Mouse (Mus musculus) megakaryocyte, embryonic 14.5 days (primary cell): ENCODE data around the gene Eid1. TPM values are rescaled to one million over a fixed set of nuclear protein-coding genes. Genes with fewer than 3 reads are reported as not detected.

Source experiments
- H3K27me3 ChIP-seq: replicated peaks from 2 replicates; pipeline ENCODE3; 2012; ENCODE audit warnings: inconsistent platforms
- H3K36me3 ChIP-seq: replicated peaks from 2 replicates; pipeline ENCODE3; 2012; ENCODE audit warnings: low read length, inconsistent platforms, mixed read lengths
- H3K4me1 ChIP-seq: 2 replicates; pipeline ENCODE4 v1.6.1; 2012; ENCODE audit warnings: inconsistent platforms
- H3K4me3 ChIP-seq: replicated peaks from 2 replicates; pipeline ENCODE3; 2012; ENCODE audit warnings: moderate library complexity, mild to moderate bottlenecking, inconsistent platforms
- H3K9me3 ChIP-seq: 2 replicates; pipeline ENCODE4 v1.6.1; 2012; ENCODE audit warnings: inconsistent platforms
- FLI1 ChIP-seq: IDR thresholded peaks from 2 replicates; pipeline ENCODE4 v1.6.1; 2012; ENCODE audit warnings: low read length, inconsistent platforms, mixed read lengths
- GATA1 ChIP-seq: IDR thresholded peaks from 3 replicates; pipeline ENCODE4 v1.6.1; 2012; ENCODE audit warnings: mixed read lengths, low read length, inconsistent platforms, borderline replicate concordance
- polyA plus RNA-seq: library from polyadenylated mRNA; stranded (reverse); fragments of >175 nt; gene quantifications from 2 replicates; pipeline ENCODE4 v1.2.3, GENCODE M21; 2012; ENCODE audit warnings: low replicate concordance; ENCODE audit not compliant: insufficient read depth

The Eid1 gene
- polyA plus RNA-seq, 1 experiment: 37.5 TPM

GRCm38 (mm10) chr2:125692010-125692409 is 19.1 kb downstream of the Eid1 start:
- Histone ChIP-seq H3K4me1 (peaks cover 9% of the 10 kb centered on the region), H3K36me3 (no peaks in the 10 kb centered on the region), H3K27me3 (peaks cover 18% of the 10 kb centered on the region), H3K4me3 (no peak overlapping the region), H3K9me3 (peaks cover 11% of the 10 kb centered on the region)
- TF ChIP-seq FLI1 (no peak), GATA1 (no peak)

GRCm38 (mm10) chr2:125694798-125695197 is 21.9 kb downstream of the Eid1 start:
- Histone ChIP-seq H3K4me1 (peaks cover 9% of the 10 kb centered on the region), H3K4me3 (no peak overlapping the region), H3K27me3 (peaks cover 25% of the 10 kb centered on the region), H3K9me3 (peaks cover 7% of the 10 kb centered on the region), H3K36me3 (no peaks in the 10 kb centered on the region)
- TF ChIP-seq FLI1 (no peak), GATA1 (no peak)

- Histone ChIP-seq H3K4me1 (peaks cover 4% of the 10 kb centered on the region; the same call in 1 of the 2 replicates), H3K4me3 (no peak overlapping the region), H3K27me3 (peaks cover 25% of the 10 kb centered on the region), H3K36me3 (no peaks in the 10 kb centered on the region), H3K9me3 (peaks cover 4% of the 10 kb centered on the region)
- TF ChIP-seq FLI1 (no peak), GATA1 (no peak)
Measured at GRCm38 (mm10) chr2:125696219-125696618, 23.3 kb downstream of the Eid1 start.

- Histone ChIP-seq H3K4me1 (peaks cover 8% of the 10 kb centered on the region), H3K27me3 (peaks cover 31% of the 10 kb centered on the region), H3K36me3 (no peaks in the 10 kb centered on the region), H3K4me3 (no peak overlapping the region), H3K9me3 (peaks cover 4% of the 10 kb centered on the region)
- no peak for TF ChIP-seq FLI1
- no peak for TF ChIP-seq GATA1
Measured at GRCm38 (mm10) chr2:125701606-125702005, 28.7 kb downstream of the Eid1 start.

GRCm38 (mm10) chr2:125702851-125703250 is 30.0 kb downstream of the Eid1 start:
- TF ChIP-seq GATA1 (no peak), FLI1 (no peak)
- no peaks in the 10 kb centered on the region for H3K36me3 ChIP-seq
- peaks cover 8% of the 10 kb centered on the region for H3K4me1 ChIP-seq
- no peak overlapping the region for H3K4me3 ChIP-seq
- peaks cover 2% of the 10 kb centered on the region for H3K9me3 ChIP-seq
- peaks cover 26% of the 10 kb centered on the region for H3K27me3 ChIP-seq

GRCm38 (mm10) chr2:125704907-125705631 is 32.2 kb downstream of the Eid1 start:
- TF ChIP-seq GATA1 (no peak), FLI1 (no peak)
- H3K4me1 ChIP-seq: peaks cover 8% of the 10 kb centered on the region
- H3K36me3 ChIP-seq: no peaks in the 10 kb centered on the region
- H3K4me3 ChIP-seq: no peak overlapping the region
- no peaks in the 10 kb centered on the region for H3K9me3 ChIP-seq
- peaks cover 24% of the 10 kb centered on the region for H3K27me3 ChIP-seq

GRCm38 (mm10) chr2:125706510-125706921 is 33.6 kb downstream of the Eid1 start:
- no peaks in the 10 kb centered on the region for H3K36me3 ChIP-seq
- H3K27me3 ChIP-seq: peaks cover 24% of the 10 kb centered on the region
- H3K9me3 ChIP-seq: no peaks in the 10 kb centered on the region
- H3K4me1 ChIP-seq: peaks cover 6% of the 10 kb centered on the region
- TF ChIP-seq FLI1 (no peak), GATA1 (no peak)
- no peak overlapping the region for H3K4me3 ChIP-seq

- peaks cover 10% of the 10 kb centered on the region; the same call in 1 of the 2 replicates for H3K4me1 ChIP-seq
- no peak for TF ChIP-seq FLI1
- no peaks in the 10 kb centered on the region for H3K36me3 ChIP-seq
- H3K4me3 ChIP-seq: no peak overlapping the region
- peaks cover 4% of the 10 kb centered on the region; the same call in 1 of the 2 replicates for H3K9me3 ChIP-seq
- H3K27me3 ChIP-seq: peaks cover 37% of the 10 kb centered on the region
Measured at GRCm38 (mm10) chr2:125716599-125716998, 43.7 kb downstream of the Eid1 start.

- Histone ChIP-seq H3K27me3 (peaks cover 87% of the 10 kb centered on the region), H3K36me3 (no peaks in the 10 kb centered on the region), H3K9me3 (peaks cover 3% of the 10 kb centered on the region; the same call in 1 of the 2 replicates), H3K4me3 (peak overlapping the region; percentile 87), H3K4me1 (peaks cover 25% of the 10 kb centered on the region)
- no peak for TF ChIP-seq FLI1
- TF ChIP-seq GATA1: no peak
Measured at GRCm38 (mm10) chr2:125723086-125723407, 50.2 kb downstream of the Eid1 start.

GRCm38 (mm10) chr2:125723408-125724085 is 50.7 kb downstream of the Eid1 start:
- Histone ChIP-seq H3K4me3 (peak overlapping the region; percentile 87), H3K36me3 (no peaks in the 10 kb centered on the region), H3K4me1 (peaks cover 25% of the 10 kb centered on the region), H3K27me3 (peaks cover 88% of the 10 kb centered on the region), H3K9me3 (peaks cover 3% of the 10 kb centered on the region; the same call in 1 of the 2 replicates)
- TF ChIP-seq FLI1: no peak
- no peak for TF ChIP-seq GATA1
